Mouse (Mus musculus) midbrain, postnatal 0 days (tissue): ENCODE data around the gene Gal3st3. TPM values are rescaled to one million over a fixed set of nuclear protein-coding genes. Genes with fewer than 3 reads are reported as not detected.

ENCODE experiments used
- ATAC-seq: fragments of 200-750 bp; cut with Nextera tagmentation; 2 replicates; pipeline ENCODE4 v1.8.0; 2017; ENCODE audit warnings: moderate number of reproducible peaks, mild to moderate bottlenecking, moderate TSS enrichment, moderate library complexity; ENCODE audit not compliant: low FRiP score
- DNase-seq: peaks from one replicate; pipeline ENCODE4 v3.0.0-alpha.2; 2015; ENCODE audit warnings: low spot score
- H3K27ac ChIP-seq: fragments of 300-500 bp; sonication (generic); 2 replicates; pipeline ENCODE4 v1.5.1; 2014; ENCODE audit warnings: low read depth, mild to moderate bottlenecking, low read length, mixed read lengths
- H3K27me3 ChIP-seq: fragments of 300-500 bp; sonication (generic); 2 replicates; pipeline ENCODE4 v1.6.1; 2014; ENCODE audit warnings: low read length, control low read depth, mixed read lengths; ENCODE audit not compliant: insufficient read depth
- H3K36me3 ChIP-seq: fragments of 300-500 bp; sonication (generic); 2 replicates; pipeline ENCODE4 v1.6.1; 2014; ENCODE audit warnings: low read length, control low read depth, mixed read lengths; ENCODE audit not compliant: insufficient read depth
- H3K4me1 ChIP-seq: fragments of 300-500 bp; sonication (generic); 2 replicates; pipeline ENCODE4 v1.6.1; 2014; ENCODE audit warnings: mild to moderate bottlenecking, control low read depth, antibody characterized with exemption, low read length, mixed read lengths; ENCODE audit not compliant: insufficient read depth
- H3K4me2 ChIP-seq: fragments of 300-500 bp; sonication (generic); 2 replicates; pipeline ENCODE4 v1.6.1; 2014; ENCODE audit warnings: low read depth, mild to moderate bottlenecking, low read length, mixed read lengths; ENCODE audit not compliant: poor library complexity, severe bottlenecking
- H3K4me3 ChIP-seq: fragments of 300-500 bp; sonication (generic); 2 replicates; pipeline ENCODE4 v1.5.1; 2014; ENCODE audit warnings: low read depth, mild to moderate bottlenecking, low read length, moderate library complexity
- H3K9ac ChIP-seq: fragments of 300-500 bp; sonication (generic); replicated peaks from 2 replicates; pipeline ENCODE4 v1.6.1; 2014; ENCODE audit warnings: mild to moderate bottlenecking, low read length, moderate library complexity, mixed read lengths; ENCODE audit not compliant: poor library complexity, severe bottlenecking
- H3K9me3 ChIP-seq: fragments of 300-500 bp; sonication (generic); 2 replicates; pipeline ENCODE4 v1.6.1; 2016; ENCODE audit warnings: low read length, control low read depth
- CTCF ChIP-seq: IDR thresholded peaks from 2 replicates; pipeline ENCODE4 v1.5.1; 2016; ENCODE audit warnings: antibody characterized with exemption, mild to moderate bottlenecking
- WGBS: fragments of 180-500 bp; shearing (Covaris S2); extraction: QIAGEN DNeasy Blood & Tissue Kit; methylation state at CpG from one replicate; pipeline ENCODE4 v1.1.7; 2014; 5-methylcytosine and 5-hydroxymethylcytosine counted together
- polyA plus RNA-seq: library from polyadenylated mRNA; unstranded; fragments of >200 nt; fragmentation: Nextera tagmentation; extraction: Ambion mirVana; gene quantifications from 2 replicates; pipeline ENCODE4 v1.2.1, GENCODE M21; 2015
- total RNA-seq: library from RNA; depleted of rRNA; stranded (reverse); fragments of >200 nt; gene quantifications from 2 replicates; pipeline ENCODE4 v1.2.3, GENCODE M21; 2014

Gal3st3 gene
- total and polyA plus RNA-seq, 2 experiments from 2014 or later = 29.2 to 40.8 TPM

DNA sequence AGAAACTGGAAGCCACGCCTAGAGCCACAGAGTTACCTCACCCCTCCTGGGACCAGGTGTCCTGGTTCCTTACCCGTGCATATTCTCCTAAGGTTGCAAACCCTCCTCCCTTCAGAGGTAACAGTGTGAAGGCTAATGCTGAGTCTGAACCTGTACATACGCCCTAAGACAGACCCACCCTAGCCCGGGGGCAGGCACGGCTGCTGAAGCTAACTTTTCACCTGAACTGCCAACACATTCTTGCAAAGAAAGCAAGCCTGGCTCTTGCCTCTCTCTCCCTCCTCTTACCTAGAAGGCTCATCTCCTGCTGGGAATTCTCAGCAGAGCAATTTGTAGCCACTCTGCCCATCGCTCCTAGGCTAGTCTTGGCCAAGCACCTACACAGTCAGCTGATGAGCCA is 2.5 kb downstream of the Gal3st3 start:
- no peaks in the 10 kb centered on the region for H3K27me3 ChIP-seq
- H3K36me3 ChIP-seq = peaks cover 8% of the 10 kb centered on the region; the same call in 1 of the 2 replicates
- no peak overlapping the region for H3K9ac ChIP-seq
- H3K27ac ChIP-seq = no peak overlapping the region
- no peak overlapping the region for H3K4me2 ChIP-seq
- H3K4me3 ChIP-seq = no peak overlapping the region
- no peak for DNase-seq
- TF ChIP-seq CTCF = no peak
- H3K9me3 ChIP-seq = no peaks in the 10 kb centered on the region
- no peak for ATAC-seq
- WGBS = 89% methylated on average over 6 of the region's 6 CpGs
- H3K4me1 ChIP-seq = no peaks in the 10 kb centered on the region

- peak; percentile 51 for DNase-seq
- Histone ChIP-seq H3K4me2 (no peak overlapping the region), H3K27me3 (no peaks in the 10 kb centered on the region), H3K9ac (no peak overlapping the region), H3K4me1 (no peaks in the 10 kb centered on the region), H3K9me3 (no peaks in the 10 kb centered on the region), H3K36me3 (peaks cover 25% of the 10 kb centered on the region), H3K27ac (no peak overlapping the region), H3K4me3 (no peak overlapping the region)
- no peak for ATAC-seq
- TF ChIP-seq CTCF = peak; percentile 74
- 14% methylated on average over 4 of the region's 4 CpGs for WGBS
Observed at GRCm38 (mm10) chr19:5302455-5302854, 4.3 kb downstream of the Gal3st3 start.

DNA sequence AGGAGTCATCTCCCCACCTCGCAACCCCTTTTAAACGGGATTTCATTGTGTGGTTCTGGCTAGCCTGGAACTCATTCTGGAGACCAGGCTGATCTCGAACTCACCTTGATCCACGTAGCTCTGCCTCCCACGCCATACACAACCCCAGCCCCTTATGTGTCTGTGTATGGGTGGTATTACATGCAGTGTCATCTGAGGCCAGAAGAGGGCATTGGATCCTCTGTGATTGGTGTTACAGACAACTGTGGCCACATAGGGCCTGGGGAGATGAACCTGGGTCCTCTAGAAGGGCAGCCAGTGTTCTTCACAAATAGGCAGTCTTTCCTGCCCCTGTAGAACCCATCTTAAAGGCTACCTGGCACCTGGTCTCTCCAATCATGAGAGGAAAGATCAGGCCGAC is 8.1 kb downstream of the Gal3st3 start:
- H3K27me3 ChIP-seq = no peaks in the 10 kb centered on the region
- DNase-seq = no peak
- 84% methylated on average over 6 of the region's 6 CpGs for WGBS
- H3K9me3 ChIP-seq = no peaks in the 10 kb centered on the region
- peak; percentile 65 for TF ChIP-seq CTCF
- H3K4me3 ChIP-seq = no peak overlapping the region
- H3K27ac ChIP-seq = no peak overlapping the region
- H3K4me1 ChIP-seq = no peaks in the 10 kb centered on the region
- no peak for ATAC-seq
- H3K9ac ChIP-seq = no peak overlapping the region
- peaks cover 34% of the 10 kb centered on the region for H3K36me3 ChIP-seq
- no peak overlapping the region for H3K4me2 ChIP-seq

- Histone ChIP-seq H3K36me3 (peaks cover 34% of the 10 kb centered on the region), H3K9me3 (no peaks in the 10 kb centered on the region), H3K4me1 (no peaks in the 10 kb centered on the region), H3K27me3 (no peaks in the 10 kb centered on the region), H3K4me2 (no peak overlapping the region), H3K9ac (no peak overlapping the region), H3K27ac (no peak overlapping the region), H3K4me3 (no peak overlapping the region)
- no peak for ATAC-seq
- peak; percentile 26 for DNase-seq
- WGBS = 51% methylated on average over 98 of the region's 98 CpGs
- no peak for TF ChIP-seq CTCF
Observed at GRCm38 (mm10) chr19:5306968-5307734, 9.0 kb downstream of the Gal3st3 start.

DNA sequence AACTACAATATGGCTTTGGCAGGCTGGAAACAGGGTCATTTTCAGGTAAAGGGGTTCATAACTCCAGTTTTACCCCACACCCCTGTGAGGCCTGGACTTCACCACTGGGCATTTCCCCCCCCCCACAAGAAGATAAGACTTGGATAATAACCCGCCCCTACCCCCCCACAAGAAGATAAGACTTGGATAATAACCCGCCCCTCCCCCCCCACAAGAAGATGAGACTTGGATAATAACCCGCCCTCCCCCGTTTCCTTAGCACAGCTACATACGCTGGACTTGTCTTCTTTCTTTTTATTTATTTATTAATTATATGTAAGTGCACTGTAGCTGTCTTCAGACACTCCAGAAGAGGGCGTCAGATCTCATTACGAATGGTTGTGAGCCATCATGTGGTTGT is 10.9 kb downstream of the Gal3st3 start:
- WGBS = 88% methylated on average over 7 of the region's 7 CpGs
- Histone ChIP-seq H3K4me2 (no peak overlapping the region), H3K9ac (no peak overlapping the region), H3K27ac (no peak overlapping the region), H3K9me3 (no peaks in the 10 kb centered on the region), H3K36me3 (peaks cover 28% of the 10 kb centered on the region), H3K4me1 (no peaks in the 10 kb centered on the region), H3K27me3 (no peaks in the 10 kb centered on the region), H3K4me3 (no peak overlapping the region)
- TF ChIP-seq CTCF = no peak
- DNase-seq (no peak), ATAC-seq (no peak)

- WGBS = 88% methylated on average over 8 of the region's 8 CpGs
- Histone ChIP-seq H3K36me3 (0 out of 2 replicates have a peak, but pooled peaks cover 2% of the 10 kb centered on the region), H3K4me2 (no peak overlapping the region), H3K4me1 (no peaks in the 10 kb centered on the region), H3K9me3 (no peaks in the 10 kb centered on the region), H3K27ac (no peak overlapping the region), H3K27me3 (no peaks in the 10 kb centered on the region), H3K9ac (no peak overlapping the region), H3K4me3 (no peak overlapping the region)
- ATAC-seq (no peak), DNase-seq (no peak)
- TF ChIP-seq CTCF = no peak
Observed at GRCm38 (mm10) chr19:5313189-5313588, 15.1 kb downstream of the Gal3st3 start.
